Mouse (Mus musculus): ENCODE measurements at regions not wholly inside any gene's neighbourhood (a gene's known extent, or its start where the extent isn't known, plus 50 kb on each side); places are given as distances from the start of the nearest gene placed in this dataset.

DNA sequence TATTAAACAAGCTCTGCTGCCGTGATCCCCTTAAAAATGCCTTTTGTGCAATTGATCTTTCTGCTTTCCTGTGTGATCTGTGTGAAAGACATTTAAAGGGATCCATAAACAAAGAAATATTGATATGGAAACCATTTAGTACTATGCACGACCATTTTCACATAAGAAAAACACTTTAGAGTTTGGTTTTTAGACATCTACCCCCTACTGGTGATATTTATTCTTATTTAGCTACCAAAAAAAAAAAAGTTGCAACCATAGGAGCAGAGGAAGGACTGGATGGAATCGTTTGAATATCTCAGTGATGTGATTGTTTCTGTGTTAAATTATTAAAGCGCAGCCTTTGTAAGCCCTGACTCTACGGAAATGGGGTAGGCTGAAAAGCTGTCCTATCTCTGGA lies 101.4 kb upstream of the Tbca start:
- no peaks in the 10 kb centered on the region for H3K27me3 ChIP-seq (ENCODE audit: insufficient read depth, low read length)
- H3K36me3 ChIP-seq (replicated peaks; ENCODE audit: insufficient read depth, low read length): no peaks in the 10 kb centered on the region
- H3K4me2 ChIP-seq (ENCODE audit: low read depth, low read length): no peak overlapping the region
- no peak for TF ChIP-seq EP300 (IDR thresholded peaks at IDR 0.05; ENCODE audit: low read depth)
- TF ChIP-seq CTCF (IDR thresholded peaks at IDR 0.05; ENCODE audit: low read depth): no peak
- no peak for DNase-seq
- H3K27ac ChIP-seq (ENCODE audit: low read depth): no peak overlapping the region
- ATAC-seq: no peak
- no peak overlapping the region for H3K4me3 ChIP-seq (ENCODE audit: low read depth, low read length)
- 74% methylated on average over 5 of the region's 5 CpGs for WGBS (ENCODE audit: insufficient replicate concordance)
- no peaks in the 10 kb centered on the region for H3K9me3 ChIP-seq (ENCODE audit: low read length)
- no peak overlapping the region for H3K9ac ChIP-seq (replicated peaks)
- H3K4me1 ChIP-seq (ENCODE audit: insufficient read depth): no peaks in the 10 kb centered on the region

DNA sequence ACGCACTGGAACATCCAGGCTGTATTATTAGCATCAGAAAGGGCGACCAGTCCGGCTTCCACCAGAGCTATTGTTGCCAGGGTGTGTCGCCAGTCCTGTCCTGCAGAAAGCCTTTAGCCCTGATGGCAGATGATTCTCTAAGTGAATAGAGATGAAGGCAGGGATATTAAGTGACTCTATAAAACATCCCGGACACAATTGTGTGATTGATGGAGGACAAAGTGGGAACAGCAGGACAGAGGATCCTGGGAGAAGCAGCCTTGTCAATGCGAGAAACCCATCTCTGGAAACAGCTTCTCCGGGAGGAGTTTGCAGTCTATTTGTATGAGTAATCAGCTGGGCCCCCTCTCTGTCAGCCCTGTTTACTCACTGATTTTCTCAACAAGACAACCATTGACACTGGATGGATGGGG lies 82.1 kb upstream of the Tbca start:
- no peak for DNase-seq
- TF ChIP-seq CTCF (IDR thresholded peaks at IDR 0.05; ENCODE audit: low read depth) (no peak), EP300 (IDR thresholded peaks at IDR 0.05; ENCODE audit: low read depth) (no peak)

DNA sequence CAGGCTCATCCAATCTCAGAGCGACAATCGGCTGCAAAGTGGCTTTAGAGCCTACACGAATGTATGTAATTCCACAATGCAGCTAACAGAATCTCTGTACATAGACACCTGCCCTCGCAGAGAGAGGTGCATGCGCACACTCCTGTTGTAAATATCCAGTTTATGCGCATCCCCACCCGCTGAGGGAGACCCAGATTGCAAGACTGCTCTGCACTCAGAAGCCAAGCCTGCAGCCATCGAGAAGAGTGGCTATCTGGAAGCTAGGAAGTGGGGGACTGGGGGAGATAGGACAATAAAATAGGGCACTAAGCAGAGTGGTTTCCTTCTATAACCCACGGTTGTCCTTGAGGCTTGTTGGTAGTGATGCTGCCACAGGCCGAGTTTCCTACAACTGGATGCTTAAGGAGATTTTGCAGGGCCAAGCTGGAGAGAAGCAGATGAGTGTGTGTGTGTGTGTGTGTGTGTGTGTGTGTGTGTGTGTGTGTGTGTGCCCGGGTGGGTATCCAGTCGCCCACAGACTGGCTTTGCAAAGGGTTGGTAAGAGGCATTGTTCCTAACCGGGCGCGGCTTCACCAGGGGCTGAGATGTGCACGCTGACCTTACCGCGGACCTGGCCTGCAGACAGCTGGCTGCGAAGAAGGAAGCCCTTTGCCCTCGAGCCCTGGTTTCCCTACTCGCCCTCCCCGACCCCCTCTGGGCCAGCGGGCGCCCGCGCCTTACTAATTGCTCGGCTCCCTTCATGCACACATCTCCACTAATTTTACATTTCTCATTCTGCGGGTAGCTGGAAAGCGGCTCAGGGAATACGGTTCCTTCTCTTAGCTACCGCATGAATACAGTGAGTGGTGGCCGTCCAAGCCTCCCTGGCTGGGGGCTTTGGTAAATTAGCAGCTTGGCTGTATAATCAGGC lies 81.1 kb upstream of the Tbca start:
- ATAC-seq (no peak), DNase-seq (no peak)
- TF ChIP-seq EP300 (IDR thresholded peaks at IDR 0.05; ENCODE audit: low read depth) (no peak), CTCF (IDR thresholded peaks at IDR 0.05; ENCODE audit: low read depth) (no peak)
- no peaks in the 10 kb centered on the region for H3K9me3 ChIP-seq (ENCODE audit: low read length)
- no peak overlapping the region for H3K4me3 ChIP-seq (ENCODE audit: low read depth, low read length)
- no peak overlapping the region for H3K4me2 ChIP-seq (ENCODE audit: low read depth, low read length)
- peaks cover 16% of the 10 kb centered on the region for H3K4me1 ChIP-seq (ENCODE audit: insufficient read depth)
- H3K36me3 ChIP-seq (replicated peaks; ENCODE audit: insufficient read depth, low read length): no peaks in the 10 kb centered on the region
- no peak overlapping the region for H3K27ac ChIP-seq (ENCODE audit: low read depth)
- 5% methylated on average over 30 of the region's 32 CpGs for WGBS (ENCODE audit: insufficient replicate concordance)
- H3K27me3 ChIP-seq (ENCODE audit: insufficient read depth, low read length): peaks cover 88% of the 10 kb centered on the region
- no peak overlapping the region for H3K9ac ChIP-seq (replicated peaks)

More for the DNA sequence above, 82.1 kb upstream of the Tbca start:
- Histone ChIP-seq H3K36me3 (replicated peaks; ENCODE audit: insufficient read depth, low read length) (no peaks in the 10 kb centered on the region), H3K4me1 (ENCODE audit: insufficient read depth) (peaks cover 16% of the 10 kb centered on the region), H3K27me3 (ENCODE audit: insufficient read depth, low read length) (peaks cover 89% of the 10 kb centered on the region), H3K9ac (replicated peaks) (no peak overlapping the region), H3K4me2 (ENCODE audit: low read depth, low read length) (no peak overlapping the region), H3K4me3 (ENCODE audit: low read depth, low read length) (no peak overlapping the region), H3K9me3 (ENCODE audit: low read length) (no peaks in the 10 kb centered on the region), H3K27ac (ENCODE audit: low read depth) (no peak overlapping the region)
- 8% methylated on average over 7 of the region's 7 CpGs for WGBS (ENCODE audit: insufficient replicate concordance)
- no peak for ATAC-seq

DNA sequence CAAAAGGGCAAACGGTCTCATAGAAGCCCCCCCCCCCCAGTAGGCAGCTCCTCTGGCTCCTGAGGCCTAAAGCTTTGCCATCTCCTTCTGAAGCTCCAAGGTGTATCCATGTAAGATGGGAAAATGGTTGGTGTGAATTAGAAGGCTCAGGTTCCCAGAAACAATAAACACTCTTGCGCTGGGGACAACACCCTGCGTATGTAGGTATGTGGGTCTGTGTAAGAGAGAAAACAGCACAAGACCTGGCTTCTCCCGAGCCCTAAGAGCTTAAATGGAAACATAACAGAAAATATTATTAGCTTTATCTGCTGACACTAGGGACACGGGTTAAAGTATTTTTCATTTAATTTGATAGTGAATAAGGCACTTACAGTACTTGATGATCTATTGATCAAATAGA lies 79.9 kb upstream of the Tbca start:
- ATAC-seq (no peak), DNase-seq (no peak)
- H3K27me3 ChIP-seq (ENCODE audit: insufficient read depth, low read length): peaks cover 76% of the 10 kb centered on the region
- peaks cover 10% of the 10 kb centered on the region for H3K4me1 ChIP-seq (ENCODE audit: insufficient read depth)
- no peak overlapping the region for H3K4me2 ChIP-seq (ENCODE audit: low read depth, low read length)
- no peak overlapping the region for H3K9ac ChIP-seq (replicated peaks)
- no peak overlapping the region for H3K27ac ChIP-seq (ENCODE audit: low read depth)
- H3K9me3 ChIP-seq (ENCODE audit: low read length): no peaks in the 10 kb centered on the region
- H3K4me3 ChIP-seq (ENCODE audit: low read depth, low read length): no peak overlapping the region
- no peaks in the 10 kb centered on the region for H3K36me3 ChIP-seq (replicated peaks; ENCODE audit: insufficient read depth, low read length)
- TF ChIP-seq EP300 (IDR thresholded peaks at IDR 0.05; ENCODE audit: low read depth) (no peak), CTCF (IDR thresholded peaks at IDR 0.05; ENCODE audit: low read depth) (no peak)
- 29% methylated on average over 5 of the region's 5 CpGs for WGBS (ENCODE audit: insufficient replicate concordance)

DNA sequence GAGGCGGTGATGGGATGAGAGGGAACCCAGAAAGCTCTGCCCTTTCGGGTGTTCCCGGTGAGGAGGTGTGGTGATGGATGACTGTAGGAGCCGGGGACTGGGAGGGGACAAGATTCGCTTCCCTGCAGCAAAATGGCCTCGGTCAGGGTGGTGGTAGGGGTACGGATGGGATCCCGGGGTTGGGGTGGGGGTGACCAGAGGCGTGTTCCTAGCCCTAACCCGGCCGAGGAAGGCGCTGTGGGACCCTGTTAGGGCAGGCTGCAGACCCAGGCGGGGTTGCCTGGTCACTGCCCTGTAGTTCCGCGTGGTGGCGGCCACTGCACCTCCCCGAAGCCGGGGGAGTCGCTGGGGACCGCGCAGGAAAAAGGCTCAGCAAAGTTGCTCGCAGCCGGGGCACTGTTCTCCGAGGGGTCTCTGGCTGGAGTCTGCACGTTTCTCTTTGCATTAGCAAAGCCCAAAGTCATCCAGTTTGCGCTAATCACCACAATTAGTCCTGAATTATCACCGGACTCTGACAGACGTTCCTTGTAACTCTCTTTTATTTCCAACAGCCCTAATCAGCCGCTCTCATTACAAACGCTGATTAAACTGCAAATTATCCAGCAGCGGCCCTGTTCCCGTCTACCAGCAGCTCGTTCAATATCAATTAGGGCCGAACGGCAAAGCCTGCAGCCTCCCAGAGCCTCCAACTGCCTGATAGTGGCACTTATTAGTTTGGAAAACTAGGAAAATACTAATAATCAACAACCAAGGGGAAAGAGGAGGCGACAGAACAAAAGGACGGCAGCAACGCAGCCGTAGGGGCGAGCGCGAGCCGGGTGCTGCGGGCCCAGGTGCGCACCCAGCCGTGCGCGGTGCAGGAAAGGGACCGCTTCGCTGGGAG lies 78.8 kb upstream of the Tbca start:
- Histone ChIP-seq H3K27ac (ENCODE audit: low read depth) (no peak overlapping the region), H3K9me3 (ENCODE audit: low read length) (no peaks in the 10 kb centered on the region), H3K4me2 (ENCODE audit: low read depth, low read length) (peak overlapping the region; percentile 70), H3K4me1 (ENCODE audit: insufficient read depth) (peaks cover 10% of the 10 kb centered on the region), H3K36me3 (replicated peaks; ENCODE audit: insufficient read depth, low read length) (no peaks in the 10 kb centered on the region), H3K9ac (replicated peaks) (no peak overlapping the region), H3K27me3 (ENCODE audit: insufficient read depth, low read length) (peaks cover 76% of the 10 kb centered on the region), H3K4me3 (ENCODE audit: low read depth, low read length) (peak overlapping the region; percentile 37)
- WGBS (ENCODE audit: insufficient replicate concordance): 1% methylated on average over 50 of the region's 50 CpGs
- peak; percentile 43 for DNase-seq
- no peak for ATAC-seq
- TF ChIP-seq CTCF (IDR thresholded peaks at IDR 0.05; ENCODE audit: low read depth) (peak; percentile 37), EP300 (IDR thresholded peaks at IDR 0.05; ENCODE audit: low read depth) (no peak)

DNA sequence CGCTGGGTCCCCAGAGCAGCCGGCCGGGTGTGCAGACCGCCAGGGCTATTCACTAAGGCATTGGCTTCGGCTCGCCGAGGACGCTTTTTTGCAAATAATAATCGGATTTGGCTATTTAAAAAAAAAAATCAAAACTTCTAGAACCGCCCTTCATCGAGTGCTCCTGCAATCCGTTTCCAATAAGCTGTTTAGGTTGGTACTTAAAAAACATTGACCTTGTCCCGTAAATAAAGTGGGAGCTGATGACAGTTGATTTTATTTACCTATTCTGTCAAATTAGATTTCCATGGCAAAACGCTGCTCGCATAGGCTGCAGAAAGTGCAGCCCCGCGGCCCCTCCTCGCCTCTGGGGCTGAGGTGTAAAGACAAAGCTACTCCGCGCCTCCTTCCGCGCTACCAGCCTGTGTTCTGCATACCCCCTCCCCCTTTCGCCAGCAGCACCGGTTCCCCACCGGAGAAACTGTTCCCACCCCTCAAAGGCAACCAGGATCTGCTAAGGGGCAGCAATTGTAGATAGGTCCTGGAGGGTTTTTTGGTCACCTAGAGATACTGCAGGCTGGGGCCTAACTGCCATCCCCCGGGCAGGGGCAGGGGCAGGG lies 78.0 kb upstream of the Tbca start:
- 3% methylated on average over 26 of the region's 26 CpGs for WGBS (ENCODE audit: insufficient replicate concordance)
- Histone ChIP-seq H3K9ac (replicated peaks) (no peak overlapping the region), H3K27ac (ENCODE audit: low read depth) (no peak overlapping the region)

More for the DNA sequence above, 78.0 kb upstream of the Tbca start:
- Histone ChIP-seq H3K36me3 (replicated peaks; ENCODE audit: insufficient read depth, low read length) (no peaks in the 10 kb centered on the region), H3K27me3 (ENCODE audit: insufficient read depth, low read length) (peaks cover 68% of the 10 kb centered on the region), H3K9me3 (ENCODE audit: low read length) (no peaks in the 10 kb centered on the region), H3K4me2 (ENCODE audit: low read depth, low read length) (peak overlapping the region; percentile 70), H3K4me1 (ENCODE audit: insufficient read depth) (peaks cover 10% of the 10 kb centered on the region), H3K4me3 (ENCODE audit: low read depth, low read length) (peak overlapping the region; percentile 37)
- no peak for TF ChIP-seq EP300 (IDR thresholded peaks at IDR 0.05; ENCODE audit: low read depth)
- TF ChIP-seq CTCF (IDR thresholded peaks at IDR 0.05; ENCODE audit: low read depth): no peak
- ATAC-seq (no peak), DNase-seq (no peak)
